Mouse (Mus musculus): ENCODE measurements at regions not wholly inside any gene's neighbourhood (a gene's known extent, or its start where the extent isn't known, plus 50 kb on each side); places are given as distances from the start of the nearest gene placed in this dataset.
A peak's percentile ranks its signal among the peaks of the same experiment; 100 is the strongest.

DNA sequence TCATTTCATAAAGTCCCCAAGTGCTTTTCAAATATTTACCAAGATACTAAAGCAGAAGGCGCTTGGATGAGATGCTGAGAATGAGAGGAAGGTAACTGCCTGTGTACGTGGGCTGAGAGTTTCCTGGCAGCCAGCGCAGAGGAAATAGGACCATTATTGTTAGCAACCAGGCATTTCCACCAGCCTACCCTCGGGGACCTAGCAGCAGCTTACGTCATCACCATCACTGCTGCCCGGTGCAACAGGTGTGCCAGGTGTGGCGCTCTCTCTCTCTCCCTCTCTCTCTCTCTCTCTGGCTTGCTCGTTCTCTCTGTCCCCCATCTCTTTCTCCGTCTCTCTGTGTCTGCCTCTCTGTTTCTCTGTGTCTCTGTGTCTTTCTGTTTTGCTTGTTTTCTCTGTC, 55.1 kb upstream of the Fam222a start:
- Histone ChIP-seq H3K4me3 (no peak overlapping the region), H3K4me2 (no peak overlapping the region), H3K4me1 (peaks cover 28% of the 10 kb centered on the region), H3K9ac (no peak overlapping the region), H3K27ac (no peak overlapping the region), H3K9me3 (replicated peaks) (0 out of 2 replicates have a peak, but pooled peaks cover under 1% of the 10 kb centered on the region), H3K27me3 (peaks cover 25% of the 10 kb centered on the region), H3K36me3 (ENCODE audit: poor library complexity, severe bottlenecking) (no peaks in the 10 kb centered on the region)
- WGBS = 32% methylated on average over 9 of the region's 9 CpGs
- ATAC-seq = no peak

DNA sequence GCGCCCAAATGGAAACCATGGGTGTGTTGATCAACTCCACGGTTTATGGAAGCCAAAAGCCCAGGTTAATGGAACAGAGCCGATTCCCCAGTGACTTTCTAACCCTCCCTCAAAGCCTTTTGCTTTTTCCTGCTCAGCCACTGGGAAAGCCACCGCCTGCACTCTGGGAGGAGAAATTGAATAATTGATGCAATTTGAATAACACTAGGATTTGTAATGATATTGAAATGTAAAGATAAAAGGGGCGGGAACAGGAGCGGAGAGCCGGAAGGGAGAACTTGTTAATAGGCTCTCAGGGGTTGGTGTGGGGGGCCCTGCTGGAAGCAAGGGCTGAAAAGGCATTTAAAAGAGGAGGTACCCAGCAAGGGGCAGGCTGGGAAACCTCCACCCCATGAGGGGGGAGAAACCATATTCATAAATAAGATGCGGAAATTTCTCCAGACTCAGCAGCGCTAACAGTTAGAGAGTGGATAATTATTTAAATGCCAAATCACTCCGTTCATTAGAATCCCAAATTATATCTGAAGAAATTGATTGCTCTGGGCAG, 53.8 kb upstream of the Fam222a start:
- 4% methylated on average over 10 of the region's 10 CpGs for whole genome bisulfite sequencing
- H3K4me2 ChIP-seq = peak overlapping the region; percentile 34
- H3K36me3 ChIP-seq (ENCODE audit: poor library complexity, severe bottlenecking) = no peaks in the 10 kb centered on the region
- no peak overlapping the region for H3K9ac ChIP-seq
- peak overlapping the region; percentile 45; the same call in 1 of the 2 replicates for H3K27ac ChIP-seq
- 0 out of 2 replicates have a peak, but pooled peaks cover 4% of the 10 kb centered on the region for H3K9me3 ChIP-seq (replicated peaks)
- H3K27me3 ChIP-seq = peaks cover 25% of the 10 kb centered on the region
- ATAC-seq = 0 out of 2 replicates have a peak, but pooled peaks have one; percentile 33
- H3K4me3 ChIP-seq = no peak overlapping the region
- peaks cover 20% of the 10 kb centered on the region for H3K4me1 ChIP-seq

DNA sequence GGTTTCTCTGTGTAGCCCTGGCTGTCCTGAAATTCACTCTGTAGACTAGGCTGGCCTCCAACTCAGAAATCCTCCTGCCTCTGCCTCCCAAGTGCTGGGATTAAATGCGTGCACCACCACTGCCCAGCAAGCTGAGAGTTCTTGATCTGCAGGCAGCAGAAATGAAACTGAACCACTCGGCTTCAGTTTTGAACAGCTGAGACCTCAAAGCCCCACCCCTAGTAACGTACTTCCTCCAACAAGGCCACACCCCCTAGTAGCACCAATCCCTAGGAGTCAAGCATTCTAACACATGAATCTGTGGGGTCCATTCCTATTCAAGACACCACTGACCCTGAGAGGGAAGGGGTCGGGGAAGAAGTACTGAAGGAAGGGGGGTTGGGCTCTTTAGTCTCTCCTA, 50.8 kb upstream of the Fam222a start:
- no peak overlapping the region for H3K4me3 ChIP-seq
- 81% methylated on average over 4 of the region's 4 CpGs for WGBS
- H3K9me3 ChIP-seq (replicated peaks) = 0 out of 2 replicates have a peak, but pooled peaks cover 4% of the 10 kb centered on the region
- H3K4me2 ChIP-seq = no peak overlapping the region
- no peaks in the 10 kb centered on the region for H3K36me3 ChIP-seq (ENCODE audit: poor library complexity, severe bottlenecking)
- ATAC-seq = no peak
- peaks cover 19% of the 10 kb centered on the region for H3K27me3 ChIP-seq
- H3K27ac ChIP-seq = no peak overlapping the region
- no peak overlapping the region for H3K9ac ChIP-seq
- H3K4me1 ChIP-seq = peaks cover 26% of the 10 kb centered on the region

DNA sequence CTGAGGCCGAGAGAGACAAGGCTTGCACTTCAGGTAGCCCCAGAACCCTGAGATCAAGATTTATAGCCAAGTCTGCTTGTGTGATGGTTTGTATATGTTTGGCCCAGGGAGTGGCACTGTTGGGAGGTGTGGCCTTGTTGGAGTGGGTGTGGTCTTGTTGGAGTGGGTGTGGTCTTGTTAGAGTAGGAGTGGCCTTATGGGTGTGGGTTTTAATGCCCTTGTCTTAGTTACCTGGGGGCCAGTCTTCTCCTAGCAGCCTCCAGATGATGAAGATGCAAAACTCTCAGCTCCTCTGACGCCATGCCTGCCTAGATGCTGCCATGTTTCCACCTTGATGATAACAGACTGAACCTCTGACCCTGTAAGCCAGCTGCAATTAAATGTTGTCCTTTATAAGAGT, 49.8 kb upstream of the Fam222a start:
- 92% methylated on average over 2 of the region's 2 CpGs for WGBS

More for the DNA sequence above, 49.8 kb upstream of the Fam222a start:
- Histone ChIP-seq H3K4me3 (no peak overlapping the region), H3K27ac (no peak overlapping the region), H3K4me2 (no peak overlapping the region), H3K9me3 (replicated peaks) (0 out of 2 replicates have a peak, but pooled peaks cover 4% of the 10 kb centered on the region), H3K27me3 (peaks cover 11% of the 10 kb centered on the region; the same call in 1 of the 2 replicates), H3K36me3 (ENCODE audit: poor library complexity, severe bottlenecking) (no peaks in the 10 kb centered on the region), H3K4me1 (peaks cover 23% of the 10 kb centered on the region), H3K9ac (no peak overlapping the region)
- no peak for ATAC-seq
